In the genomic region with DNA sequence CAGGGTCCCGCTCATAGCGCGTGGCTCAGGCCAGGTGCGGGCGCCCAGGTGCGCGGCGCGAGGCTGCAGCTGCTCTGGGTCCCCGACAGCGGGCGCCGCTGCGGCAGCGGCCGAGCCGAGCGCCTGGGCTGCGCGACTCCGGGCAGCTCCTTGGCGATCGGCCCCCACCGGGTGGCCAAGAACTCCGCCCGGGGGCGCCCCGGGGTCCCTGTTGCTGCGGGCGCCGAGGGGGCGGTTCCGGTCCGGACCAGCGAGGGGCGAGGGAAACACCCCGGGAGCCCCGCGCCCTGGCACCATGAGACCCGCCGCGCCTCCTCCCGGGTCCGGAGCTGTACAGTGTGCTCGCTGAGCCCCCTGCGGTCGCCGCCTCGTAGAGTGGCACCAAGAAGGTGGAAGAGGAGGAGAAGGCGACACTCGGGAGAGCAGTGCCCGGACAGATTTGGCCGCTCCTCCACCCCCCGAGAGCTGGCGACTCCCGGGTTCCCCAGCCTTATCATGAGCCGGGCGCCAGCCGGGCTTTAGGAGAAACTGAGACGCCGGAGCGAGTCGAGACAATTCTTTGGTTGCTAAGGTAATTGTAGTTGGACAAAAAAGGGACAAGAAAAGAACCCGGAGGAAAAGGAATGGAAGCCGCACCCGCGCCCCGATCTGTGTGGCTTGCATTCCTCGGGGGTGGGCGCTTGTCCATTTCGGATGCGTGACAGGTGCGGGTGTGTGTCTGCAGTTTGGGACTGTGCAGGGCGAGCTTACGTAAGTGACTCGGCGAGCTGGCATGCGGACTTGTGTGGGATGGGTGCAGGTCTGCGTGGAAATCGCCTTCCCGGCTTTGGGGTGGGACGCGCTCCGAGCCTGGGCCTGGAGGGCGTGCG, we compare ENCODE assay signal across 8 mouse cellular contexts. TPM values are rescaled to one million over a fixed set of nuclear protein-coding genes. Genes with fewer than 3 reads are reported as not detected.
DNase-seq lines count a peak whose midpoint lies in the region; ATAC-seq and TF ChIP-seq lines count a peak whose summit lies in the region.

No protein-coding gene starts in this region.

- no peak overlapping the region for H3K27ac ChIP-seq in embryonic facial prominence, embryonic 14.5 days (replicated peaks; ENCODE audit: low read depth, low read length)
- peak overlapping the region in 1 of 2 experiments; percentile 15; a peak in 2 of 4 replicates for H3K27ac ChIP-seq in heart, embryonic 14.5 days (replicated peaks in 1 of 2; ENCODE audit: control insufficient read depth in 1 of 2, insufficient read depth in 1 of 2, low read depth in 2 of 2, low read length in 2 of 2)
- H3K27ac ChIP-seq in kidney, postnatal 0 days, result no peak overlapping the region
- no peak overlapping the region for H3K27ac ChIP-seq in limb, embryonic 15.5 days
- peak overlapping the region; percentile 5; the same call in 1 of the 2 replicates for H3K27ac ChIP-seq in midbrain, embryonic 16.5 days (ENCODE audit: low read length)

- H3K4me2 ChIP-seq in embryonic facial prominence, embryonic 14.5 days (ENCODE audit: low read depth, low read length), result peak overlapping the region; percentile 92
- H3K4me2 ChIP-seq in heart, embryonic 14.5 days (ENCODE audit: low read length), result peak overlapping the region; percentile 76
- H3K4me2 ChIP-seq in kidney, postnatal 0 days (ENCODE audit: low read length), result peak overlapping the region; percentile 94
- H3K4me2 ChIP-seq in limb, embryonic 15.5 days, result peak overlapping the region; percentile 97
- H3K4me2 ChIP-seq in midbrain, embryonic 16.5 days (ENCODE audit: low read length), result peak overlapping the region; percentile 82

- no peak for DNase-seq in cerebellum, adult 11-12 months
- peak; percentile 56 for DNase-seq in embryonic facial prominence, embryonic 14.5 days (ENCODE audit: low spot score)
- DNase-seq in kidney, postnatal 0 days (ENCODE audit: low spot score), result peak; percentile 30
- peak; percentile 37 for DNase-seq in urinary bladder, postnatal 25 days (ENCODE audit: low spot score)

- H3K9ac ChIP-seq in embryonic facial prominence, embryonic 14.5 days (ENCODE audit: low read depth, low read length), result peak overlapping the region; percentile 60
- H3K9ac ChIP-seq in heart, embryonic 14.5 days (ENCODE audit: low read length), result peak overlapping the region; percentile 79
- peak overlapping the region; percentile 56 for H3K9ac ChIP-seq in kidney, postnatal 0 days (ENCODE audit: low read depth, low read length)
- H3K9ac ChIP-seq in limb, embryonic 15.5 days, result peak overlapping the region; percentile 33; the same call in 1 of the 2 replicates
- peak overlapping the region; percentile 73 for H3K9ac ChIP-seq in midbrain, embryonic 16.5 days (ENCODE audit: low read depth, low read length)

- H3K4me1 ChIP-seq in embryonic facial prominence, embryonic 14.5 days (ENCODE audit: control insufficient read depth, insufficient read depth, low read length), result 0 out of 2 replicates have a peak, but pooled peaks cover 4% of the 10 kb centered on the region
- peaks cover 10 to 14% of the 10 kb centered on the region in 2 experiments; a peak in 3 of 4 replicates for H3K4me1 ChIP-seq in heart, embryonic 14.5 days (ENCODE audit: control insufficient read depth in 2 of 2, insufficient read depth in 2 of 2, low read length in 2 of 2)
- H3K4me1 ChIP-seq in kidney, postnatal 0 days (replicated peaks; ENCODE audit: insufficient read depth, low read length), result 0 out of 2 replicates have a peak, but pooled peaks cover 2% of the 10 kb centered on the region
- H3K4me1 ChIP-seq in limb, embryonic 15.5 days, result peaks cover 17% of the 10 kb centered on the region
- H3K4me1 ChIP-seq in midbrain, embryonic 16.5 days (ENCODE audit: control insufficient read depth, insufficient read depth, low read length), result peaks cover 7% of the 10 kb centered on the region

- WGBS in embryonic facial prominence, embryonic 14.5 days, result 1% methylated on average over 51 of the region's 86 CpGs
- WGBS in heart, embryonic 14.5 days, result under 1% methylated on average over 86 of the region's 86 CpGs
- under 1% methylated on average over 85 of the region's 86 CpGs for WGBS in kidney, postnatal 0 days
- whole genome bisulfite sequencing in limb, embryonic 15.5 days, result under 1% methylated on average over 82 of the region's 86 CpGs
- WGBS in midbrain, embryonic 16.5 days, result under 1% methylated on average over 83 of the region's 86 CpGs

- peak overlapping the region; percentile 62 for H3K4me3 ChIP-seq in embryonic facial prominence, embryonic 14.5 days (ENCODE audit: low read depth, low read length)
- H3K4me3 ChIP-seq in heart, embryonic 14.5 days (ENCODE audit: control insufficient read depth in 1 of 2, insufficient read depth in 1 of 2, low read depth in 1 of 2, low read length in 2 of 2), result peak overlapping the region; percentile 55 to 78
- H3K4me3 ChIP-seq in kidney, postnatal 0 days (replicated peaks; ENCODE audit: low read depth, low read length), result peak overlapping the region; percentile 58
- peak overlapping the region; percentile 56 for H3K4me3 ChIP-seq in limb, embryonic 15.5 days
- H3K4me3 ChIP-seq in midbrain, embryonic 16.5 days (ENCODE audit: low read depth, low read length), result peak overlapping the region; percentile 63

- peaks cover 42% of the 10 kb centered on the region for H3K27me3 ChIP-seq in embryonic facial prominence, embryonic 14.5 days (replicated peaks; ENCODE audit: control insufficient read depth, insufficient read depth, low read length)
- peaks cover 5% of the 10 kb centered on the region; the same call in 1 of the 2 replicates for H3K27me3 ChIP-seq in heart, embryonic 14.5 days (ENCODE audit: control insufficient read depth, insufficient read depth, low read length)
- H3K27me3 ChIP-seq in kidney, postnatal 0 days (ENCODE audit: insufficient read depth, low read length), result peaks cover 9% of the 10 kb centered on the region; the same call in 1 of the 2 replicates
- peaks cover 52% of the 10 kb centered on the region for H3K27me3 ChIP-seq in limb, embryonic 15.5 days
- H3K27me3 ChIP-seq in midbrain, embryonic 16.5 days (ENCODE audit: control insufficient read depth, insufficient read depth, low read depth, low read length), result peaks cover 5% of the 10 kb centered on the region; the same call in 1 of the 2 replicates

- no peaks in the 10 kb centered on the region for H3K36me3 ChIP-seq in embryonic facial prominence, embryonic 14.5 days (ENCODE audit: control insufficient read depth, insufficient read depth, low read length)
- no peaks in the 10 kb centered on the region for H3K36me3 ChIP-seq in heart, embryonic 14.5 days (ENCODE audit: control insufficient read depth, insufficient read depth, low read length)
- H3K36me3 ChIP-seq in kidney, postnatal 0 days (ENCODE audit: insufficient read depth, low read length), result no peaks in the 10 kb centered on the region
- no peaks in the 10 kb centered on the region for H3K36me3 ChIP-seq in limb, embryonic 15.5 days
- H3K36me3 ChIP-seq in midbrain, embryonic 16.5 days (ENCODE audit: control insufficient read depth, insufficient read depth, low read length), result no peaks in the 10 kb centered on the region

- TF ChIP-seq CTCF in kidney, postnatal 0 days (IDR thresholded peaks at IDR 0.05; ENCODE audit: low read depth), result peak; percentile 38; the same call in 1 of the 2 replicates

- ATAC-seq in cerebellum, adult (ENCODE audit: insufficient number of reproducible peaks, low FRiP score, low TSS enrichment), result peak; percentile 36; the same call in 1 of the 2 replicates
- ATAC-seq in embryonic facial prominence, embryonic 14.5 days (ENCODE audit: low read depth), result peak; percentile 82
- peak; percentile 79 for ATAC-seq in heart, embryonic 14.5 days (ENCODE audit: insufficient number of reproducible peaks, insufficient read depth, low FRiP score, low read depth)
- ATAC-seq in kidney, postnatal 0 days (replicated peaks; ENCODE audit: low FRiP score, low read depth), result peak; percentile 77
- ATAC-seq in limb, embryonic 15.5 days (ENCODE audit: insufficient number of reproducible peaks, low FRiP score, low TSS enrichment, low read depth), result 0 out of 2 replicates have a peak, but pooled peaks have one; percentile 55
- peak; percentile 87 for ATAC-seq in midbrain, embryonic 16.5 days

- no peaks in the 10 kb centered on the region for H3K9me3 ChIP-seq in embryonic facial prominence, embryonic 14.5 days (ENCODE audit: control insufficient read depth, low read length)
- no peaks in the 10 kb centered on the region for H3K9me3 ChIP-seq in heart, embryonic 14.5 days (ENCODE audit: control insufficient read depth, low read length)
- H3K9me3 ChIP-seq in kidney, postnatal 0 days (replicated peaks; ENCODE audit: low read length), result no peaks in the 10 kb centered on the region
- H3K9me3 ChIP-seq in limb, embryonic 15.5 days, result no peaks in the 10 kb centered on the region
- H3K9me3 ChIP-seq in midbrain, embryonic 16.5 days (replicated peaks; ENCODE audit: control insufficient read depth, low read length, poor library complexity, severe bottlenecking), result no peaks in the 10 kb centered on the region

RNA-seq across cellular contexts. Expression of a gene that starts 29.0 kb away (rescaled TPM):
- polyA plus RNA-seq in embryonic facial prominence, embryonic 14.5 days (2014; fragmentation: Nextera tagmentation; extraction: Ambion mirVana), result 2.2 and 2.6 TPM in 2 replicates
- 15.5 and 17.8 TPM in 2 replicates for polyA plus RNA-seq in heart, embryonic 14.5 days (2014; fragmentation: Nextera tagmentation; extraction: Ambion mirVana)
- polyA plus RNA-seq in kidney, postnatal 0 days (2015; fragmentation: Nextera tagmentation; extraction: Ambion mirVana), result 2.2 and 2.9 TPM in 2 replicates
- polyA plus RNA-seq in limb, embryonic 15.5 days (2015; fragmentation: Nextera tagmentation; extraction: Ambion mirVana), result 1.9 TPM in 2 replicates
- polyA plus RNA-seq in midbrain, embryonic 16.5 days (2015; fragmentation: Nextera tagmentation; extraction: Ambion mirVana), result 17.8 and 17.9 TPM in 2 replicates

Comparison
In these comparisons a context has a peak if more than half of its experiments do, and no peak if none do; other contexts are left out.
1. ATAC-seq: peak in every context shown above with its lines; median percentile 87 in midbrain, embryonic 16.5 days; 82 in embryonic facial prominence, embryonic 14.5 days; 79 in heart, embryonic 14.5 days; 77 in kidney, postnatal 0 days; 55 in limb, embryonic 15.5 days; 36 in cerebellum, adult.